Mouse (Mus musculus) liver, postnatal 0 days (tissue): ENCODE measurements around the gene Spsb1. TPM values are rescaled to one million over a fixed set of nuclear protein-coding genes. Genes with fewer than 3 reads are reported as not detected.

Source experiments
- ATAC-seq: fragments of 200-750 bp; cut with Nextera tagmentation; 2 replicates; pipeline ENCODE4 v1.8.0; 2017; ENCODE audit warnings: mild to moderate bottlenecking, moderate library complexity
- DNase-seq: peaks from one replicate; pipeline ENCODE4 v3.0.0-alpha.2; 2016
- H3K27ac ChIP-seq: fragments of 300-500 bp; sonication (generic); 2 replicates; pipeline ENCODE4 v1.5.1; 2014; ENCODE audit warnings: antibody characterized with exemption, moderate library complexity, mild to moderate bottlenecking, low read depth
- H3K27me3 ChIP-seq: fragments of 300-500 bp; sonication (generic); 2 replicates; pipeline ENCODE4 v1.6.1; 2014; ENCODE audit warnings: low read length, control low read depth, mixed read lengths; ENCODE audit not compliant: insufficient read depth
- H3K36me3 ChIP-seq: fragments of 300-500 bp; sonication (generic); replicated peaks from 2 replicates; pipeline ENCODE4 v1.6.1; 2014; ENCODE audit warnings: mild to moderate bottlenecking, control low read depth, low read length, moderate library complexity, mixed read lengths; ENCODE audit not compliant: insufficient read depth
- H3K4me1 ChIP-seq: fragments of 300-500 bp; sonication (generic); 2 replicates; pipeline ENCODE4 v1.6.1; 2014; ENCODE audit warnings: antibody characterized with exemption, mild to moderate bottlenecking, control low read depth; ENCODE audit not compliant: insufficient read depth
- H3K4me2 ChIP-seq: fragments of 300-500 bp; sonication (generic); 2 replicates; pipeline ENCODE4 v1.6.1; 2014; ENCODE audit warnings: low read depth, mild to moderate bottlenecking, low read length, moderate library complexity, mixed read lengths
- H3K4me3 ChIP-seq: fragments of 300-500 bp; sonication (generic); 2 replicates; pipeline ENCODE4 v1.5.1; 2014; ENCODE audit warnings: low read depth, low read length
- H3K9ac ChIP-seq: fragments of 300-500 bp; sonication (generic); replicated peaks from 2 replicates; pipeline ENCODE4 v1.6.1; 2014; ENCODE audit warnings: mild to moderate bottlenecking, moderate library complexity
- H3K9me3 ChIP-seq: fragments of 300-500 bp; sonication (generic); 2 replicates; pipeline ENCODE4 v1.6.1; 2016; ENCODE audit warnings: mild to moderate bottlenecking, control low read depth, low read length, mixed read lengths
- CTCF ChIP-seq: sonication (generic); IDR thresholded peaks from 2 replicates; pipeline ENCODE4 v1.5.1; 2016; ENCODE audit warnings: antibody characterized with exemption, low read depth
- EP300 ChIP-seq: IDR thresholded peaks from 2 replicates; pipeline ENCODE4 v1.6.1; 2016; ENCODE audit warnings: antibody characterized with exemption, low read depth, mild to moderate bottlenecking
- WGBS: fragments of 180-500 bp; shearing (Covaris S2); extraction: QIAGEN DNeasy Blood & Tissue Kit; methylation state at CpG from one replicate; pipeline ENCODE4 v1.1.7; 2014; ENCODE audit not compliant: insufficient replicate concordance; 5-methylcytosine and 5-hydroxymethylcytosine counted together
- polyA plus RNA-seq: library from polyadenylated mRNA; unstranded; fragments of >200 nt; fragmentation: Nextera tagmentation; extraction: Ambion mirVana; gene quantifications from 2 replicates; pipeline ENCODE4 v1.2.1, GENCODE M21; 2015

The Spsb1 gene
- polyA plus RNA-seq, 1 experiment from 2014 or later: 1.7 TPM

DNA sequence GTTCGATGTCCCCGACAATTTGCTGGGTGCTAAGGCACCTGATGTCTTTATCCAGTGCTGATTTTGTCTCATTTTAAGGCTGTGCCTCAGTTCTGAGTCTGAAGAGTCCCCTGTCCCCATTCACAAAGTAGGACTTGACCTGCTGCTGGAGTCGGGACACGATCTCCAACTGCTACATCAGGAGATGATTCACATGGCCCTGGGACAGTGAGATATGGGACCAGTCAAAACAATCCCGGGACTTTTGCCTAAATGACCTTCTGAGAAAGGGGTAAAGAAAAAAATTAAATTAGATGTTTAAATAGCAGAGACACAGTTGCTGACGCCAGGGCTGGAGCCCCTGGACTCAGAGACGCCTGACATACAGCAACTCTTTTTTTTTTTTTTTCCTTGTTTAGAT is 21.8 kb downstream of the Spsb1 start:
- Histone ChIP-seq H3K9ac (no peak overlapping the region), H3K4me3 (no peak overlapping the region), H3K36me3 (no peaks in the 10 kb centered on the region), H3K4me2 (no peak overlapping the region), H3K27me3 (peaks cover 6% of the 10 kb centered on the region; the same call in 1 of the 2 replicates), H3K4me1 (no peaks in the 10 kb centered on the region), H3K27ac (no peak overlapping the region), H3K9me3 (no peaks in the 10 kb centered on the region)
- TF ChIP-seq EP300 (no peak), CTCF (no peak)
- no peak for ATAC-seq
- 79% methylated on average over 7 of the region's 7 CpGs for WGBS
- DNase-seq: no peak

DNA sequence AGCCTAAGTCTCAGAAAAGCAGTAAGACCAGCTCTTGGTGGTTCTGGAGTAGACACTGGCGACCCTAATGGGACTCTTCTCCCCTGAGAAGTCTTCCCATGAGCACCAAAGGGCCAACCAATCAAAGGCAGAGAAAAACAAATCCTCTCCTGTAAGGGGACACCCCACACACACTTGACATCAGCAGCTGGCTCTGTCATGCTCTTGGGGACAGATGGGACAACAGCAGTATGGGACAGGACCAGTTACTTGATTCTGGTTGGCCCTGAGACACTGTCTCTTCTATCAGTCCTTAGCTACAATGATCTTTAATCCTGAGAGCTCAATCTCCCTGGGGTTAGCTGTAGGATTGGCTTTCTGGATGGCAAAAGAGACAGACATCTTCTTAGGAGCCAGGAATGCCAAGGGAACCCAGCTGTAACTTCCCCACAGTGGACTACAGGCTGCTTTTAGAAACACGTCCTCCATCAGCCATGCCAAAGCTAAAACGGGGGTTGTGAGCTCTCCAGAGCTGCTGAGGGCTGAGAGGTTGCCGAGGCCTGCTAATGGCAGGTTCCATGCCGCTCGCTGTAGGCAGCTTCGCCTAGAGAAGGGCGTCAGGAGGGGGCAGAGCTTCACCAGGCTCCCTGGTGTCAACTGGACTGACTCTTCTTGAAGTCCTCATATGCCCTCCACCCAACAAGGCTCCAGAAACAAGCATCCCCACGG is 22.6 kb downstream of the Spsb1 start:
- Histone ChIP-seq H3K9ac (no peak overlapping the region), H3K27me3 (peaks cover 6% of the 10 kb centered on the region; the same call in 1 of the 2 replicates), H3K9me3 (no peaks in the 10 kb centered on the region), H3K4me2 (no peak overlapping the region), H3K36me3 (no peaks in the 10 kb centered on the region), H3K27ac (no peak overlapping the region), H3K4me3 (no peak overlapping the region), H3K4me1 (no peaks in the 10 kb centered on the region)
- 83% methylated on average over 9 of the region's 9 CpGs for WGBS
- DNase-seq (no peak), ATAC-seq (no peak)
- TF ChIP-seq EP300: no peak
- TF ChIP-seq CTCF: no peak

DNA sequence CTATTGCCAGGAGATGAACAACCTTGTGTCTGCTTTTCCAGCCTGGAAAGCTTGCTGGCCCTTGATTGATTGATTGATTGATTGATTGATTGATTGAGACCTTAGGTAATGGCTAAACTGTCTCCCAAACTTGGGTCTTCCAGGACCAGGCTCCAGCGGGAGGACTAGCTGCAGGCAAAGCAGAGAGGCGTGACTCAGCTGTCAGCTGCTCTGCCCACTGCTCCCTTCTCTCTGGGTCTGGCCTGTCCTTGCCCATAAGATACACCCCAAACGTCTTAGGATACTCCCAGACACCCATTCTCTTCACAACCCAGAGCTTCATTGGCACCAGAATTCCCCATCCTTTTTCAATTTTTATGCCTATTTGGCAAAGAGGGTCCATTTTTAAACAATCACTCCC is 24.1 kb downstream of the Spsb1 start:
- 45% methylated on average over 3 of the region's 3 CpGs for WGBS
- H3K9me3 ChIP-seq: no peaks in the 10 kb centered on the region
- H3K27ac ChIP-seq: no peak overlapping the region
- no peaks in the 10 kb centered on the region for H3K36me3 ChIP-seq
- no peak overlapping the region for H3K4me2 ChIP-seq
- no peak overlapping the region for H3K4me3 ChIP-seq
- DNase-seq (no peak), ATAC-seq (no peak)
- H3K9ac ChIP-seq: no peak overlapping the region
- no peak for TF ChIP-seq EP300
- no peak for TF ChIP-seq CTCF
- no peaks in the 10 kb centered on the region for H3K4me1 ChIP-seq
- peaks cover 3% of the 10 kb centered on the region; the same call in 1 of the 2 replicates for H3K27me3 ChIP-seq

DNA sequence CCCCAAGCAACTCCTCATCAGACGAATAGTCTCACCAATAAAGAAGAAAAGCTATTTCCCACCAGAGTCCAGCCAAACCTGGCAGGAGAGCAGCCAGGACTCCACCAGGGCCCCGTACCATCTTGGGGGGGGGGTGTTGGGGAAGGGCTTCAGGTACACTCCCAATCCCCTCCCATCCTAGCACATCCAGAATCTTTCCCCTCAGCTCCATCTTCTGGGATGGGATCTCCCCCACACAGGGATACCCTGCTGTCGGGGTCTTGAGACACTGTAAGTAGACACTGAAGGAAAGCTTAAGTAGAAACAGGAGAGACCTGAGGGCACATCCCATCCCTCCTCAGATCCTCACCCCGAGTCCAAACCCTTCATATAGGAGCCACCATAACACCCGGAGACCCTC is 31.8 kb downstream of the Spsb1 start:
- no peak overlapping the region for H3K9ac ChIP-seq
- 0 out of 2 replicates have a peak, but pooled peaks cover 2% of the 10 kb centered on the region for H3K4me1 ChIP-seq
- TF ChIP-seq EP300 (no peak), CTCF (no peak)
- 0 out of 2 replicates have a peak overlapping the region, but pooled peaks have one; percentile 22 for H3K27ac ChIP-seq
- no peaks in the 10 kb centered on the region for H3K9me3 ChIP-seq
- H3K36me3 ChIP-seq: no peaks in the 10 kb centered on the region
- DNase-seq: no peak
- 78% methylated on average over 4 of the region's 5 CpGs for WGBS
- no peak overlapping the region for H3K4me2 ChIP-seq
- H3K27me3 ChIP-seq: no peaks in the 10 kb centered on the region
- ATAC-seq: no peak
- no peak overlapping the region for H3K4me3 ChIP-seq

DNA sequence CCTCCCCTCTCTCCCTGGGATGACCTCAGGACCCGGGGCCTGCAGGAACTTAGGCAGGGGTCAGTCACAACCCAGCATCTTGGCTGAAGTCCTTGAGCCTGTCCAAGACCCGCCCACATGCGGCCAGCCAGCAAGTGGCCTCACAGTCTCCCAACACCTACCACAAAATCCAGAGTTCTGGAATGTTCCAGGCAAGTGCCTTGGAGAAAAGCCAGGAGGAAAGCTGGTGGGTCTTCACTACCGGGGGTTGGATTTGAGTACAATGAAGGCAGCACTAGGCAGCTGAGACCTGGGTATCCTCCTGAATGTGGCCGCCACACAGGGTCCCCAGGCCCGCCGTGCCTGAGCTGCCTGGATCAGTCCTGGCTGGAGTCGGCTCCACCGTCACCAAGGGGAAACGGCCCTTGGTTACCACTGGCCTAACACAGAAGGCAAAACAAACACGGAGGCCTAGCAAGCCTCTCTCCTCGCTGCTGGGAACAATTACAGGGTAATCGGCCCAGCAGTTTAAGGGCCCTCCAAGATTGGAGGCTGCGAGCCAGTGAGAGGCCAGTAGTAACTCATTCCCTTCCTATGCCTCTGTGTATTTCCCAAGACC is 32.6 kb downstream of the Spsb1 start:
- TF ChIP-seq EP300 (no peak), CTCF (no peak)
- Histone ChIP-seq H3K27ac (no peak overlapping the region), H3K27me3 (no peaks in the 10 kb centered on the region), H3K36me3 (no peaks in the 10 kb centered on the region), H3K9ac (no peak overlapping the region), H3K4me2 (no peak overlapping the region), H3K4me3 (no peak overlapping the region), H3K9me3 (no peaks in the 10 kb centered on the region), H3K4me1 (0 out of 2 replicates have a peak, but pooled peaks cover 2% of the 10 kb centered on the region)
- ATAC-seq (no peak), DNase-seq (peak; percentile 25)
- 44% methylated on average over 14 of the region's 14 CpGs for WGBS

DNA sequence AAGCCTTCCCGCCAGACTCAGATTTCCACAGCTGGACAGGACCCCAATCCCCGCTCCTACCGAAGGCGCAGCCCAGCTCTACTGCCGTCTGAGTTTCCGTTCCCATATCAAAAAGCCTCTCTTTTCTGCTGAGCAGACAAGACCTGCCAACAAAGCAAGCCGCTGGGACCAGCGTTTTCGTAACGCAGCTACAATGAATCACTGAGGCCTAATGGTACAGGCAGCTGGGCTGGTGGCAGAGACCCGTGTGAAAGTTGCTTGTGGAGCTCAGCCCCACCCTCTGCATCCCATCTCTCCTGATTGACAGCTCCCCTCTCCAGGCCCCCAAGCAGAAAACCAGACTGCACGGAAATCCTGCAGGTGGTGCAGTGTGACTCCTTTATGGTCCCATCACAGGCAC is 34.0 kb downstream of the Spsb1 start:
- Histone ChIP-seq H3K27me3 (no peaks in the 10 kb centered on the region), H3K9me3 (no peaks in the 10 kb centered on the region), H3K9ac (no peak overlapping the region), H3K4me2 (no peak overlapping the region), H3K36me3 (no peaks in the 10 kb centered on the region), H3K27ac (no peak overlapping the region), H3K4me1 (0 out of 2 replicates have a peak, but pooled peaks cover 2% of the 10 kb centered on the region), H3K4me3 (no peak overlapping the region)
- TF ChIP-seq CTCF (no peak), EP300 (no peak)
- 65% methylated on average over 12 of the region's 12 CpGs for WGBS
- ATAC-seq: no peak
- DNase-seq: no peak
